Mouse (Mus musculus): ENCODE measurements at regions not wholly inside any gene's neighbourhood (a gene's known extent, or its start where the extent isn't known, plus 50 kb on each side); places are given as distances from the start of the nearest gene placed in this dataset.

DNA sequence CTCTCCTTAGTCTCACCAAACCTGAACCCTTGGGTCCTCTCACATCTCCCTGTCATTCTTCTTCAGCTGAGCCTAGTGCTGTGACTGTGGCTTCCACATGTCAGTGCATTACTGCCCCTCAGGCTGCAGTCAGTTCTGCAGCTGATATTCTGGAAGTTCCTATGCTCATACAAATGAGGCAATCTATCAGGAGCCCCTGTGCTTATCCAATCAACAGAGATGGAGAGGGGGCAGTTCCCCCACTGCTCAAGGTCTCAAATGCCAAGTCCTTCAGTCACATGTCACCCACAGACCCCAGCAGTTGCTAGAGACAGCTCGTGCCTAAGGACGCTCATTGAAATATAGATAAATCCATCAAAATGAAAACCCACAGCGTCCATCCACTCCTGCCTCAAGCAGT is 254.5 kb downstream of the Qk start:
- TF ChIP-seq CTCF (IDR thresholded peaks at IDR 0.05; ENCODE audit: low read depth, low read length) = no peak
- TF ChIP-seq POLR2A (IDR thresholded peaks at IDR 0.05; ENCODE audit: insufficient read depth, low read length) = no peak
- no peak for TF ChIP-seq EP300 (IDR thresholded peaks at IDR 0.05; ENCODE audit: insufficient read depth, low read depth, low read length)

All from ES-Bruce4 (cell line).